Mouse (Mus musculus) CH12.LX (cell line): ENCODE data around the gene Ajuba. TPM values are rescaled to one million over a fixed set of nuclear protein-coding genes. Genes with fewer than 3 reads are reported as not detected.

Experiments
- DNase-seq: peaks from one replicate; pipeline ENCODE4 v3.0.0-alpha.2; 2013; ENCODE audit errors: extremely low read depth
- H3K27ac ChIP-seq: 2 replicates; pipeline ENCODE4 v1.5.1; 2012; ENCODE audit warnings: low read depth, mild to moderate bottlenecking, control low read depth, moderate library complexity; ENCODE audit not compliant: insufficient read depth
- H3K27me3 ChIP-seq: replicated peaks from 2 replicates; pipeline ENCODE3; 2012; ENCODE audit warnings: inconsistent platforms
- H3K36me3 ChIP-seq, 2 experiments: replicated peaks in 1 of 2; 2 replicates each; pipeline versions ENCODE3 to v1.6.1; 2012; ENCODE audit warnings: inconsistent platforms in 1 of 2, low read length in 1 of 2, mild to moderate bottlenecking in 1 of 2, mixed read lengths in 1 of 2, moderate library complexity in 1 of 2; ENCODE audit not compliant: control insufficient read depth in 1 of 2, insufficient read depth in 1 of 2
- H3K4me1 ChIP-seq, 2 experiments: 2 replicates each; pipeline ENCODE4 v1.6.1; 2012; ENCODE audit warnings: inconsistent platforms in 1 of 2, moderate library complexity in 1 of 2; ENCODE audit not compliant: insufficient read depth in 2 of 2, control insufficient read depth in 1 of 2
- H3K4me2 ChIP-seq: 2 replicates; pipeline ENCODE4 v1.6.1; 2012; ENCODE audit warnings: low read depth, mild to moderate bottlenecking, control low read depth; ENCODE audit not compliant: poor library complexity, insufficient read depth, severe bottlenecking
- H3K4me3 ChIP-seq, 3 experiments: fragments of 150-350 bp in 1 of 3; sonication (generic) in 1 of 3; replicated peaks in 1 of 3; 2 replicates each; pipeline versions ENCODE3 to v1.5.1; 2011 to 2012; ENCODE audit warnings: low read depth in 2 of 3, low read length in 2 of 3, mild to moderate bottlenecking in 2 of 3, moderate library complexity in 2 of 3, control low read depth in 1 of 3, improper control_type of control experiment in 1 of 3, inconsistent platforms in 1 of 3, mixed read lengths in 1 of 3; ENCODE audit not compliant: poor library complexity in 1 of 3
- H3K79me2 ChIP-seq: replicated peaks from 2 replicates; pipeline ENCODE4 v1.6.1; 2012; ENCODE audit warnings: mild to moderate bottlenecking, moderate library complexity; ENCODE audit not compliant: control insufficient read depth, poor library complexity, insufficient read depth, severe bottlenecking; ENCODE audit errors: extremely low read depth
- H3K9ac ChIP-seq: 2 replicates; pipeline ENCODE4 v1.6.1; 2012; ENCODE audit warnings: low read depth, mild to moderate bottlenecking, control low read depth, moderate library complexity; ENCODE audit not compliant: insufficient read depth
- H3K9me3 ChIP-seq: replicated peaks from 2 replicates; pipeline ENCODE3; 2012; ENCODE audit warnings: low read length, inconsistent platforms, mixed read lengths
- CHD1 ChIP-seq: IDR thresholded peaks from 2 replicates; pipeline ENCODE4 v1.6.1; 2012; ENCODE audit warnings: low read depth, low read length, improper control_type of control experiment, inconsistent platforms
- E2F4 ChIP-seq: IDR thresholded peaks from 2 replicates; pipeline ENCODE4 v1.6.1; 2011; ENCODE audit warnings: low read depth, low read length, improper control_type of control experiment; ENCODE audit not compliant: insufficient replicate concordance
- ELF1 ChIP-seq: IDR thresholded peaks from 2 replicates; pipeline ENCODE4 v1.6.1; 2014; ENCODE audit warnings: low read depth, mild to moderate bottlenecking, inconsistent platforms, low read length, improper control_type of control experiment
- ETS1 ChIP-seq: conservative IDR thresholded peaks from 2 replicates; pipeline ENCODE4 v1.6.1; 2012; ENCODE audit warnings: low read depth, mild to moderate bottlenecking, inconsistent platforms, low read length, improper control_type of control experiment, moderate library complexity
- HCFC1 ChIP-seq: IDR thresholded peaks from 2 replicates; pipeline ENCODE4 v1.6.1; 2012; ENCODE audit warnings: low read depth, mild to moderate bottlenecking, inconsistent platforms, low read length, improper control_type of control experiment
- IRF4 ChIP-seq: IDR thresholded peaks from 2 replicates; pipeline ENCODE4 v1.6.1; 2014; ENCODE audit warnings: low read depth, mild to moderate bottlenecking, inconsistent platforms, low read length, improper control_type of control experiment
- JUN ChIP-seq: IDR thresholded peaks from 2 replicates; pipeline ENCODE4 v1.6.1; 2011; ENCODE audit warnings: low read depth, mild to moderate bottlenecking, low read length, improper control_type of control experiment, moderate library complexity; ENCODE audit not compliant: insufficient read depth
- MAZ ChIP-seq: IDR thresholded peaks from 2 replicates; pipeline ENCODE4 v1.6.1; 2012; ENCODE audit warnings: low read depth, mild to moderate bottlenecking, inconsistent platforms, low read length, improper control_type of control experiment, moderate library complexity
- NELFE ChIP-seq: IDR thresholded peaks from 2 replicates; pipeline ENCODE4 v1.6.1; 2011; ENCODE audit warnings: low read depth, low read length, improper control_type of control experiment
- POLR2A ChIP-seq: IDR thresholded peaks from 2 replicates; pipeline ENCODE4 v1.6.1; 2011; ENCODE audit warnings: low read depth, mild to moderate bottlenecking, improper control_type of control experiment, low read length
- POLR2AphosphoS2 ChIP-seq: IDR thresholded peaks from 2 replicates; pipeline ENCODE4 v1.6.1; 2011; ENCODE audit warnings: low read depth, low read length, improper control_type of control experiment
- RAD21 ChIP-seq: IDR thresholded peaks from 2 replicates; pipeline ENCODE4 v1.6.1; 2011; ENCODE audit warnings: low read depth, mild to moderate bottlenecking, low read length, improper control_type of control experiment, moderate library complexity
- TCF12 ChIP-seq: IDR thresholded peaks from 2 replicates; pipeline ENCODE4 v1.6.1; 2014; ENCODE audit warnings: low read depth, mild to moderate bottlenecking, inconsistent platforms, low read length, improper control_type of control experiment
- ZC3H11A ChIP-seq: IDR thresholded peaks from 2 replicates; pipeline ENCODE4 v1.6.1; 2012; ENCODE audit warnings: low read depth, mild to moderate bottlenecking, inconsistent platforms, low read length, improper control_type of control experiment
- ZNF384 ChIP-seq: IDR thresholded peaks from 2 replicates; pipeline ENCODE4 v1.6.1; 2012; ENCODE audit warnings: low read depth, low read length, improper control_type of control experiment, inconsistent platforms
- dilution Hi-C: fragments of 300-500 bp; cut with MboI; formaldehyde crosslinking; loops from 2 replicates; pipeline ENCODE4 v1.14.3; 2020; ENCODE audit warnings: low sequenced_read_pairs; ENCODE audit not compliant: extremely low pct_unique_long_range_greater_than_20kb, extremely low pct_ligation_motif_present
- in situ Hi-C: fragments of 300-500 bp; cut with MboI; formaldehyde crosslinking; loops from 3 replicates; pipeline ENCODE4 v1.14.3; 2019; ENCODE audit warnings: low sequenced_read_pairs, low pct_ligation_motif_present, low pct_unique_long_range_greater_than_20kb, mixed read lengths
- polyA plus RNA-seq: library from polyadenylated mRNA; unstranded; fragments of >175 nt; gene quantifications from 2 replicates; pipeline ENCODE4 v1.2.1, GENCODE M21; 2012; ENCODE audit warnings: low read depth; ENCODE audit not compliant: insufficient read length
- total RNA-seq, 2 experiments: library from RNA; depleted of rRNA; stranded (reverse); fragments of 300-350 nt in 1 of 2; fragments of >200 nt in 1 of 2; gene quantifications; 2 replicates each; pipeline ENCODE4 v1.2.3; 2012 to 2014

The Ajuba gene
- total and polyA plus RNA-seq, 3 experiments, result 0.13 to 0.34 TPM; not detected in 1

- dilution Hi-C loops, result no loop called here
Measured at GRCm38 (mm10) chr14:54544703-54545102, 32.7 kb downstream of the Ajuba start.

GRCm38 (mm10) chr14:54540771-54541170 is 36.6 kb downstream of the Ajuba start:
- Histone ChIP-seq H3K9ac (no peak overlapping the region), H3K4me1 (no peaks in the 10 kb centered on the region), H3K4me2 (no peak overlapping the region), H3K27me3 (no peaks in the 10 kb centered on the region), H3K27ac (no peak overlapping the region), H3K79me2 (no peaks in the 10 kb centered on the region), H3K4me3 (no peak overlapping the region), H3K9me3 (no peaks in the 10 kb centered on the region), H3K36me3 (peaks cover 37 to 52% of the 10 kb centered on the region in 2 experiments)
- in situ Hi-C loops (no loop called here), dilution Hi-C loops (no loop called here)
- no peak for DNase-seq
- TF ChIP-seq ZC3H11A (no peak), HCFC1 (no peak), POLR2A (no peak)

More at GRCm38 (mm10) chr14:54544703-54545102, 32.7 kb downstream of the Ajuba start:
- Histone ChIP-seq H3K4me2 (no peak overlapping the region), H3K9ac (no peak overlapping the region), H3K27me3 (no peaks in the 10 kb centered on the region), H3K9me3 (no peaks in the 10 kb centered on the region), H3K4me3 (no peak overlapping the region), H3K27ac (no peak overlapping the region), H3K79me2 (no peaks in the 10 kb centered on the region)
- in situ Hi-C loops, result no loop called here
- DNase-seq, result no peak
- TF ChIP-seq ZNF384 (no peak), ELF1 (no peak), POLR2AphosphoS2 (no peak), RAD21 (no peak), ZC3H11A (no peak), MAZ (no peak), NELFE (no peak), ETS1 (no peak), JUN (no peak), CHD1 (no peak), HCFC1 (no peak), E2F4 (no peak), IRF4 (no peak), TCF12 (no peak)
- TF ChIP-seq, all 38 proteins: peak for 0
- no peaks in the 10 kb centered on the region for H3K4me1 ChIP-seq
- H3K36me3 ChIP-seq, result peaks cover 65 to 85% of the 10 kb centered on the region in 2 experiments
